Mouse (Mus musculus) liver, adult 2 months (tissue): Measurements from ENCODE around the gene Cpz.

Source experiments
- CTCF ChIP-seq: fragments of 200-500 bp; IDR thresholded peaks from 2 replicates; pipeline ENCODE4 v1.5.1; 2011; ENCODE audit warnings: low read depth, low read length, control low read depth
- POLR2A ChIP-seq: fragments of 200-500 bp; IDR thresholded peaks from 2 replicates; pipeline ENCODE4 v1.6.1; 2011; ENCODE audit warnings: low read length, control low read depth; ENCODE audit not compliant: insufficient read depth; ENCODE audit errors: extremely low read depth

DNA sequence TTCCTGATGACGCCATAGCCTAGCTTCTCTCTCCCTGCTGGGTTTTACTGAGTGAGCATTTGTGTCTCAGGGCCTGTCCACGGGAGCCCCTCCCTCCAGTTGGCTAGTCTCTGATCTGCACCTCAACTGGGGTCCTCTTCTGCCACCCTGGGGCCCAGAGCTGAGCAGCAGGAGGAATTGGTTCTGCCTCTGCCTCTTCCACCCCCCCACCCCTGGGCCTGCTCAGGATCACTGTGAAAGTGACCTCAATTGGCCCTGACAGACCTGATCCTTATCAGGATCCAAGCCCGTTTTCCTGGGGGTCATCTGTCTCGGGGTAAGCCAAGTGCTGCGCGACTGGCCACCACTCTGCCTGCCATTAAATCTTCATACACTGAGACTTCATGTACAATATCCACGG lies 20.5 kb downstream of the Cpz start:
- TF ChIP-seq POLR2A (no peak), CTCF (no peak)
